Mouse (Mus musculus): ENCODE measurements at regions not wholly inside any gene's neighbourhood (a gene's known extent, or its start where the extent isn't known, plus 50 kb on each side); places are given as distances from the start of the nearest gene placed in this dataset.

DNA sequence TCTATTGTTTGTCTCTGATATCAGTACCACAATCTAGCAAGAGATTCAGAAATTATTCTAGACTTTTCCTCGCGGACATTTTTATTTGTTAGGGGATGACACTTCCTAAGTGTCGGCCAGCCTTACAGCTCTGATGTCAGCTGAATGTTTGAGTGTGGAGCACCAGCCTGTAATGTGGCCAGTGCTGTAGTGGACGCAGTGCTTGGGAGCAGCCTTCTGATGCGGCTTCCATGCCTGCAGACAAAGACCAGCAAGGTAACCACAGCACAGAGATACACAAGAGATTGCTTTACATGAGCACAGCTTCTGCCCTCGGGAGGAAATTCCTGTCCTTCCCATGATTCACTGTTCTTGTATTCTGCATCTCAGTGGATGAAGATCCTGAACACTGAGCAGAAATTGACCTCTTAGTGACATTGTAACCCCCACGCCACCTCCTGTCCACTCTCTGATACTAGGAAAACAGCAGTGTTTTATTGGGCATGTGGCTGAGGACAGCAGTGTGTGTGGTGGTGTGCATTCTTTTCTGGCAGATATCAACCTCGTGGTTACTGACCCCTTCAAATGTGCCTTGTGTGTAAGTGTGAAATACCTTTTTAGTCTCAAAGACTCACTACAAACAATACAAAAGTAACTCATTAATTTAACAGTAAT is 54.6 kb upstream of the Chd1 start:
- H3K27ac ChIP-seq (ENCODE audit: low read length), result no peak overlapping the region
- no peak for ATAC-seq (ENCODE audit: low read depth)
- 44% methylated on average over 8 of the region's 8 CpGs for WGBS (ENCODE audit: insufficient replicate concordance)
- H3K27me3 ChIP-seq (ENCODE audit: control insufficient read depth, insufficient read depth, low read depth, low read length), result no peaks in the 10 kb centered on the region
- H3K4me3 ChIP-seq (ENCODE audit: low read depth, low read length), result no peak overlapping the region
- no peak overlapping the region for H3K9ac ChIP-seq (ENCODE audit: low read depth, low read length)
- no peaks in the 10 kb centered on the region for H3K36me3 ChIP-seq (ENCODE audit: control insufficient read depth, insufficient read depth)
- no peak overlapping the region for H3K4me2 ChIP-seq (ENCODE audit: low read depth, low read length)
- no peaks in the 10 kb centered on the region for H3K9me3 ChIP-seq (replicated peaks; ENCODE audit: control insufficient read depth, low read length)
- H3K4me1 ChIP-seq (ENCODE audit: control insufficient read depth, low read depth, low read length), result no peaks in the 10 kb centered on the region

DNA sequence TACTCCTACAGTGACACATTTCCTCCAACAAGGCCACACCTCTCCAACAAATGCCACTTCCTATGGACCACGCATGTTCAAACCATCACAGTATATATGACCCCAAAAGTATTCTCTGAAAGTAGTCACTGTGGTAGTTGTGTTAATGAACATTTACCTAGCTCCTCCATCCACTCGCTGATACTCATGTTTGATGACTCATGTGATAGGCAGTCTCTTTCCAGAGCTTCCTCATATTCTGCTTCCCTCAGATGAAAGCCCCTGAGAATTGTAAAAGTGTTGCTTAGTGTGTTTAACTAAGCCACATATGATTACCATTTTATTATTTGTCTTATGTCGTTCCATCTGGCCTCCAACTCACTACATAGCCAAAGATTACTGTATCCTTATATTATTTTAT is 52.9 kb upstream of the Chd1 start:
- Histone ChIP-seq H3K4me1 (ENCODE audit: control insufficient read depth, low read depth, low read length) (no peaks in the 10 kb centered on the region), H3K4me2 (ENCODE audit: low read depth, low read length) (no peak overlapping the region), H3K4me3 (ENCODE audit: low read depth, low read length) (no peak overlapping the region), H3K27ac (ENCODE audit: low read length) (no peak overlapping the region), H3K27me3 (ENCODE audit: control insufficient read depth, insufficient read depth, low read depth, low read length) (no peaks in the 10 kb centered on the region), H3K9me3 (replicated peaks; ENCODE audit: control insufficient read depth, low read length) (no peaks in the 10 kb centered on the region), H3K9ac (ENCODE audit: low read depth, low read length) (no peak overlapping the region), H3K36me3 (ENCODE audit: control insufficient read depth, insufficient read depth) (no peaks in the 10 kb centered on the region)
- no peak for ATAC-seq (ENCODE audit: low read depth)
- WGBS (ENCODE audit: insufficient replicate concordance), result 46% methylated on average over 3 of the region's 3 CpGs
